Comparison of ENCODE assay signal across 10 mouse cellular contexts in the genomic region with DNA sequence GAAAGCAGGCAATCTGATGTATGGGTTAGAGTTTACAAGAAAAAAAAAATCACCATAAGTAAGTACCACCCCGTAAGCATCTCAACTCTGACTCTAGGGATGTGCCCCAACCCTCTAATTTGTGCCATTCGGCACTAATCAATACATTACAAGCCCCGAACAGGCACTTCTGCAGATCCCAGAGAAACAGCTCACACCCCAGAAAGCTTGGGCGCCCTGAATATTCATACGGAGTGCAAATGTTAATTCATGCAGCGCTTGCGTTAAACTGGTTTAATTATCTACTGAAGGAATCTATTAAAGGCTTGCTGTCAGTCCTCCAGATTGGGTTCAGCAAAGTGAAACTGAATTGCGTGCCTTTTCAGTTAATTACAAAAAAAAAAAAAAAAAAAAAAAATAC.
DNase-seq lines count a peak whose midpoint lies in the region; ATAC-seq and TF ChIP-seq lines count a peak whose summit lies in the region.
"Had no signal": no experiment of that assay in that cellular context is flagged by ENCODE, and none has a peak within 500 bp of the region (broad histone marks: within the 10 kb centered on the region; RNA-seq: fewer than 3 reads in every experiment).

No protein-coding gene starts in this region.

- no peak for TF ChIP-seq EP300 in stomach, postnatal 0 days (optimal IDR thresholded peaks at IDR 0.05)

- H3K4me1 ChIP-seq in hindbrain, embryonic 11.5 days (replicated peaks; ENCODE audit: control insufficient read depth, insufficient read depth, low read length): no peaks in the 10 kb centered on the region
- H3K4me1 ChIP-seq in hindbrain, embryonic 10.5 days (replicated peaks): no peaks in the 10 kb centered on the region
- H3K4me1 ChIP-seq in stomach, embryonic 16.5 days (ENCODE audit: control insufficient read depth, insufficient read depth, low read length): no peaks in the 10 kb centered on the region
- H3K4me1 ChIP-seq in stomach, postnatal 0 days (replicated peaks; ENCODE audit: control insufficient read depth, insufficient read depth): no peaks in the 10 kb centered on the region
- peaks cover 3% of the 10 kb centered on the region; the same call in 1 of the 2 replicates for H3K4me1 ChIP-seq in neural tube, embryonic 15.5 days
- H3K4me1 ChIP-seq in lung, adult 2 months (ENCODE audit: control insufficient read depth, insufficient read depth, low read length): no peaks in the 10 kb centered on the region

- H3K9me3 ChIP-seq in hindbrain, embryonic 11.5 days (ENCODE audit: control insufficient read depth, low read length): no peaks in the 10 kb centered on the region
- H3K9me3 ChIP-seq in hindbrain, embryonic 10.5 days: no peaks in the 10 kb centered on the region
- no peaks in the 10 kb centered on the region for H3K9me3 ChIP-seq in stomach, embryonic 16.5 days (replicated peaks; ENCODE audit: control insufficient read depth, low read length)
- no peaks in the 10 kb centered on the region for H3K9me3 ChIP-seq in stomach, postnatal 0 days (ENCODE audit: control insufficient read depth, low read length)
- no peaks in the 10 kb centered on the region for H3K9me3 ChIP-seq in neural tube, embryonic 15.5 days (replicated peaks)

- WGBS in hindbrain, embryonic 11.5 days: 40% methylated on average over 8 of the region's 8 CpGs
- 43% methylated on average over 8 of the region's 8 CpGs for WGBS in hindbrain, embryonic 10.5 days
- 43% methylated on average over 8 of the region's 8 CpGs for WGBS in stomach, embryonic 16.5 days
- 46% methylated on average over 8 of the region's 8 CpGs for WGBS in stomach, postnatal 0 days
- 29% methylated on average over 8 of the region's 8 CpGs for WGBS in neural tube, embryonic 15.5 days
- WGBS in lung, adult 2 months: 49% methylated on average over 8 of the region's 8 CpGs

- H3K9ac ChIP-seq in hindbrain, embryonic 11.5 days (ENCODE audit: low read depth, low read length): no peak overlapping the region
- no peak overlapping the region for H3K9ac ChIP-seq in stomach, embryonic 16.5 days (ENCODE audit: low read length)
- H3K9ac ChIP-seq in stomach, postnatal 0 days (ENCODE audit: low read length): no peak overlapping the region
- no peak overlapping the region for H3K9ac ChIP-seq in neural tube, embryonic 15.5 days (replicated peaks)
- H3K9ac ChIP-seq: lung, embryonic 14.5 days had no signal

- peak; percentile 40; the same call in 1 of the 2 replicates for ATAC-seq in hindbrain, embryonic 11.5 days (ENCODE audit: low FRiP score)
- no peak for ATAC-seq in stomach, embryonic 16.5 days (ENCODE audit: insufficient read depth, low FRiP score)
- no peak for ATAC-seq in stomach, postnatal 0 days (ENCODE audit: low FRiP score, low TSS enrichment)
- 0 out of 2 replicates have a peak, but pooled peaks have one; percentile 57 for ATAC-seq in neural tube, embryonic 15.5 days (ENCODE audit: low FRiP score)
- ATAC-seq: inflammation-experienced regulatory T-cells, adult 6 months had no signal

- no peak for TF ChIP-seq POLR2A in lung, adult 2 months (IDR thresholded peaks at IDR 0.05; ENCODE audit: borderline replicate concordance, extremely low read depth, low read depth, low read length)

- no peaks in the 10 kb centered on the region for H3K36me3 ChIP-seq in hindbrain, embryonic 11.5 days (ENCODE audit: control insufficient read depth, insufficient read depth, low read length)
- H3K36me3 ChIP-seq in hindbrain, embryonic 10.5 days: no peaks in the 10 kb centered on the region
- H3K36me3 ChIP-seq in stomach, embryonic 16.5 days (ENCODE audit: control insufficient read depth, insufficient read depth, low read length): no peaks in the 10 kb centered on the region
- H3K36me3 ChIP-seq in stomach, postnatal 0 days (ENCODE audit: control insufficient read depth, insufficient read depth, low read length): no peaks in the 10 kb centered on the region
- H3K36me3 ChIP-seq in neural tube, embryonic 15.5 days: no peaks in the 10 kb centered on the region

- DNase-seq in hindbrain, embryonic 11.5 days (ENCODE audit: low spot score): no peak
- no peak for DNase-seq in hindbrain, embryonic 10.5 days (ENCODE audit: low spot score)
- DNase-seq in stomach, postnatal 0 days (ENCODE audit: low spot score): no peak
- DNase-seq in kidney, postnatal 14 days: peak; percentile 11
- DNase-seq in adrenal gland, adult 2 months: no peak
- no peak for DNase-seq in lung, adult 2 months
- DNase-seq: lung, embryonic 14.5 days had no signal

- no peak overlapping the region for H3K4me2 ChIP-seq in hindbrain, embryonic 11.5 days (replicated peaks; ENCODE audit: low read depth, low read length)
- 0 out of 2 replicates have a peak overlapping the region, but pooled peaks have one; percentile 24 for H3K4me2 ChIP-seq in stomach, embryonic 16.5 days (ENCODE audit: low read depth, low read length)
- no peak overlapping the region for H3K4me2 ChIP-seq in stomach, postnatal 0 days (replicated peaks; ENCODE audit: low read depth)
- H3K4me2 ChIP-seq in neural tube, embryonic 15.5 days: peak overlapping the region; percentile 45
- H3K4me2 ChIP-seq: lung, embryonic 14.5 days had no signal

- TF ChIP-seq CTCF in stomach, postnatal 0 days (IDR thresholded peaks at IDR 0.05; ENCODE audit: low read depth): no peak
- no peak for TF ChIP-seq CTCF in lung, adult 2 months (IDR thresholded peaks at IDR 0.05; ENCODE audit: insufficient read depth, low read length)

- no peak overlapping the region for H3K4me3 ChIP-seq in hindbrain, embryonic 11.5 days (ENCODE audit: low read depth, low read length)
- H3K4me3 ChIP-seq in hindbrain, embryonic 10.5 days: no peak overlapping the region
- no peak overlapping the region for H3K4me3 ChIP-seq in stomach, embryonic 16.5 days (replicated peaks; ENCODE audit: low read length)
- no peak overlapping the region for H3K4me3 ChIP-seq in stomach, postnatal 0 days (ENCODE audit: low read depth, low read length)
- peak overlapping the region; percentile 20; the same call in 1 of the 2 replicates for H3K4me3 ChIP-seq in neural tube, embryonic 15.5 days (replicated peaks)
- H3K4me3 ChIP-seq in lung, adult 2 months (replicated peaks; ENCODE audit: extremely low read depth, low read depth, low read length): no peak overlapping the region

- H3K27ac ChIP-seq in hindbrain, embryonic 11.5 days (ENCODE audit: low read depth, low read length): no peak overlapping the region
- H3K27ac ChIP-seq in hindbrain, embryonic 10.5 days: no peak overlapping the region
- H3K27ac ChIP-seq in stomach, embryonic 16.5 days (ENCODE audit: low read length): no peak overlapping the region
- H3K27ac ChIP-seq in stomach, postnatal 0 days (replicated peaks): no peak overlapping the region
- no peak overlapping the region for H3K27ac ChIP-seq in neural tube, embryonic 15.5 days (replicated peaks)

- H3K27me3 ChIP-seq in hindbrain, embryonic 11.5 days (ENCODE audit: control insufficient read depth, insufficient read depth, low read length): no peaks in the 10 kb centered on the region
- 0 out of 2 replicates have a peak, but pooled peaks cover 3% of the 10 kb centered on the region for H3K27me3 ChIP-seq in hindbrain, embryonic 10.5 days (ENCODE audit: insufficient read depth, poor library complexity, severe bottlenecking)
- H3K27me3 ChIP-seq in stomach, embryonic 16.5 days (ENCODE audit: control insufficient read depth, insufficient read depth, low read length): no peaks in the 10 kb centered on the region
- no peaks in the 10 kb centered on the region for H3K27me3 ChIP-seq in stomach, postnatal 0 days (ENCODE audit: control insufficient read depth, insufficient read depth, low read length)
- no peaks in the 10 kb centered on the region for H3K27me3 ChIP-seq in neural tube, embryonic 15.5 days (replicated peaks)

Comparison
In these comparisons a context has a peak if more than half of its experiments do, and no peak if none do; other contexts are left out.
1. H3K4me2 ChIP-seq: peak in stomach, embryonic 16.5 days (single experiment) and neural tube, embryonic 15.5 days (single experiment); none in hindbrain, embryonic 11.5 days (single experiment) and stomach, postnatal 0 days (single experiment).
2. ATAC-seq: peak in hindbrain, embryonic 11.5 days (single experiment) and neural tube, embryonic 15.5 days (single experiment); none in stomach, embryonic 16.5 days (single experiment) and stomach, postnatal 0 days (single experiment).